Mouse (Mus musculus): ENCODE data around the gene Sbno2. TPM values are rescaled to one million over a fixed set of nuclear protein-coding genes. Genes with fewer than 3 reads are reported as not detected.

Gene Sbno2
- polyA plus RNA-seq, 1 experiment, result 25.4 TPM

GRCm38 (mm10) chr10:80144864-80145838 lies 39.8 kb upstream of the Sbno2 start:
- TF ChIP-seq CTCF (IDR thresholded peaks at IDR 0.05; ENCODE audit: borderline replicate concordance, insufficient read depth, low read depth, low read length) (peak; percentile 88), POLR2A (IDR thresholded peaks at IDR 0.05; ENCODE audit: borderline replicate concordance, insufficient read depth, low read length) (no peak)
- Histone ChIP-seq H3K4me3 (replicated peaks; ENCODE audit: insufficient read depth, low read depth, low read length) (no peak overlapping the region), H3K27ac (ENCODE audit: insufficient read depth, low read length) (no peak overlapping the region), H3K27me3 (ENCODE audit: control insufficient read depth, insufficient read depth, low read length) (no peaks in the 10 kb centered on the region), H3K4me1 (ENCODE audit: control insufficient read depth, insufficient read depth, low read length) (peaks cover 35% of the 10 kb centered on the region)
- DNase-seq, result peak; percentile 80 to 85
- 40% methylated on average over 20 of the region's 20 CpGs for WGBS

GRCm38 (mm10) chr10:80144159-80144558 lies 38.8 kb upstream of the Sbno2 start:
- Histone ChIP-seq H3K27ac (ENCODE audit: insufficient read depth, low read length) (no peak overlapping the region), H3K4me1 (ENCODE audit: control insufficient read depth, insufficient read depth, low read length) (peaks cover 35% of the 10 kb centered on the region), H3K4me3 (replicated peaks; ENCODE audit: insufficient read depth, low read depth, low read length) (no peak overlapping the region), H3K27me3 (ENCODE audit: control insufficient read depth, insufficient read depth, low read length) (no peaks in the 10 kb centered on the region)
- 86% methylated on average over 12 of the region's 12 CpGs for WGBS
- TF ChIP-seq CTCF (IDR thresholded peaks at IDR 0.05; ENCODE audit: borderline replicate concordance, insufficient read depth, low read depth, low read length), result no peak
- no peak for TF ChIP-seq POLR2A (IDR thresholded peaks at IDR 0.05; ENCODE audit: borderline replicate concordance, insufficient read depth, low read length)
- no peak for DNase-seq

- Histone ChIP-seq H3K27ac (ENCODE audit: insufficient read depth, low read length) (no peak overlapping the region), H3K4me3 (replicated peaks; ENCODE audit: insufficient read depth, low read depth, low read length) (no peak overlapping the region), H3K4me1 (ENCODE audit: control insufficient read depth, insufficient read depth, low read length) (peaks cover 35% of the 10 kb centered on the region), H3K27me3 (ENCODE audit: control insufficient read depth, insufficient read depth, low read length) (no peaks in the 10 kb centered on the region)
- WGBS, result 44% methylated on average over 7 of the region's 7 CpGs
- DNase-seq, result no peak
- TF ChIP-seq CTCF (IDR thresholded peaks at IDR 0.05; ENCODE audit: borderline replicate concordance, insufficient read depth, low read depth, low read length) (no peak), POLR2A (IDR thresholded peaks at IDR 0.05; ENCODE audit: borderline replicate concordance, insufficient read depth, low read length) (no peak)
Observed at GRCm38 (mm10) chr10:80143664-80144063, 38.3 kb upstream of the Sbno2 start.

- DNase-seq, result no peak
- WGBS, result 1% methylated on average over 15 of the region's 15 CpGs
- Histone ChIP-seq H3K27me3 (ENCODE audit: control insufficient read depth, insufficient read depth, low read length) (no peaks in the 10 kb centered on the region), H3K27ac (ENCODE audit: insufficient read depth, low read length) (peak overlapping the region; percentile 89), H3K4me3 (replicated peaks; ENCODE audit: insufficient read depth, low read depth, low read length) (peak overlapping the region; percentile 67), H3K4me1 (ENCODE audit: control insufficient read depth, insufficient read depth, low read length) (peaks cover 36% of the 10 kb centered on the region)
- TF ChIP-seq POLR2A (IDR thresholded peaks at IDR 0.05; ENCODE audit: borderline replicate concordance, insufficient read depth, low read length) (no peak), CTCF (IDR thresholded peaks at IDR 0.05; ENCODE audit: borderline replicate concordance, insufficient read depth, low read depth, low read length) (no peak)
Observed at GRCm38 (mm10) chr10:80142530-80142925, 37.2 kb upstream of the Sbno2 start.

- H3K4me1 ChIP-seq (ENCODE audit: control insufficient read depth, insufficient read depth, low read length), result peaks cover 32% of the 10 kb centered on the region
Observed at GRCm38 (mm10) chr10:80141786-80142529, 36.6 kb upstream of the Sbno2 start.

GRCm38 (mm10) chr10:80141243-80141642 lies 35.9 kb upstream of the Sbno2 start:
- TF ChIP-seq CTCF (IDR thresholded peaks at IDR 0.05; ENCODE audit: borderline replicate concordance, insufficient read depth, low read depth, low read length) (peak; percentile 69; the same call in 1 of the 2 replicates), POLR2A (IDR thresholded peaks at IDR 0.05; ENCODE audit: borderline replicate concordance, insufficient read depth, low read length) (peak; percentile 73; the same call in 1 of the 2 replicates)
- peak overlapping the region; percentile 61 for H3K4me3 ChIP-seq (replicated peaks; ENCODE audit: insufficient read depth, low read depth, low read length)
- H3K27me3 ChIP-seq (ENCODE audit: control insufficient read depth, insufficient read depth, low read length), result no peaks in the 10 kb centered on the region
- peak; percentile 98 to 99 for DNase-seq
- under 1% methylated on average over 29 of the region's 29 CpGs for WGBS
- H3K4me1 ChIP-seq (ENCODE audit: control insufficient read depth, insufficient read depth, low read length), result peaks cover 25% of the 10 kb centered on the region
- peak overlapping the region; percentile 97 for H3K27ac ChIP-seq (ENCODE audit: insufficient read depth, low read length)

More at GRCm38 (mm10) chr10:80141786-80142529, 36.6 kb upstream of the Sbno2 start:
- Histone ChIP-seq H3K4me3 (replicated peaks; ENCODE audit: insufficient read depth, low read depth, low read length) (peak overlapping the region; percentile 67), H3K27me3 (ENCODE audit: control insufficient read depth, insufficient read depth, low read length) (no peaks in the 10 kb centered on the region), H3K27ac (ENCODE audit: insufficient read depth, low read length) (peak overlapping the region; percentile 89)
- WGBS, result under 1% methylated on average over 40 of the region's 43 CpGs
- peak; percentile 94 to 99 for DNase-seq
- TF ChIP-seq CTCF (IDR thresholded peaks at IDR 0.05; ENCODE audit: borderline replicate concordance, insufficient read depth, low read depth, low read length) (no peak), POLR2A (IDR thresholded peaks at IDR 0.05; ENCODE audit: borderline replicate concordance, insufficient read depth, low read length) (peak; percentile 89)

- Histone ChIP-seq H3K4me3 (replicated peaks; ENCODE audit: insufficient read depth, low read depth, low read length) (peak within 1 kb of the TSS; percentile 61), H3K4me1 (ENCODE audit: control insufficient read depth, insufficient read depth, low read length) (peaks cover 21% of the 10 kb centered on the region), H3K27me3 (ENCODE audit: control insufficient read depth, insufficient read depth, low read length) (no peaks in the 10 kb centered on the region), H3K27ac (ENCODE audit: insufficient read depth, low read length) (peak within 1 kb of the TSS; percentile 97)
- DNase-seq, result no peak
- 67% methylated on average over 10 of the region's 10 CpGs for WGBS
- TF ChIP-seq POLR2A (IDR thresholded peaks at IDR 0.05; ENCODE audit: borderline replicate concordance, insufficient read depth, low read length) (no peak), CTCF (IDR thresholded peaks at IDR 0.05; ENCODE audit: borderline replicate concordance, insufficient read depth, low read depth, low read length) (no peak)
Observed at GRCm38 (mm10) chr10:80140666-80141035, 35.3 kb upstream of the Sbno2 start, which contains the start of gene Cbarp. TSS of gene Cbarp (minus strand) at chr10:80140835.
